Comparison of ENCODE assay signal across 22 mouse cellular contexts in genomic region chr5:44745706-44746105, GRCm38 (mm10). TPM values are rescaled to one million over a fixed set of nuclear protein-coding genes. Genes with fewer than 3 reads are reported as not detected.
A peak's percentile ranks its signal among the peaks of the same experiment; 100 is the strongest.
DNase-seq lines count a peak whose midpoint lies in the region; ATAC-seq and TF ChIP-seq lines count a peak whose summit lies in the region.
"Had no signal": no experiment of that assay in that cellular context is flagged by ENCODE, and none has a peak within 500 bp of the region (broad histone marks: within the 10 kb centered on the region; RNA-seq: fewer than 3 reads in every experiment).

No protein-coding gene starts in this region.

- no peaks in the 10 kb centered on the region for H3K36me3 ChIP-seq in lung, postnatal 0 days (ENCODE audit: insufficient read depth, low read length)
- H3K36me3 ChIP-seq: G1E had no signal

- peak; percentile 53 for DNase-seq in lung, postnatal 0 days (ENCODE audit: low spot score)
- DNase-seq in lung, postnatal 36 days = no peak
- peak; percentile 52 for DNase-seq in adipocyte (ENCODE audit: low spot score)
- DNase-seq: adrenal gland, adult 2 months; adrenal gland, adult 8-10 months; adrenal gland, postnatal 10 days; adrenal gland, postnatal 14 days; adrenal gland, postnatal 25 days; adrenal gland, postnatal 36 days; B cell, adult 2 months; cerebellum, adult 11 months; cerebellum, adult 11-12 months; cerebellum, adult 18-20 months; cerebellum, adult 2 months had no signal

- no peak overlapping the region for H3K27ac ChIP-seq in lung, postnatal 0 days (ENCODE audit: low read length)

- no peak for ATAC-seq in lung, postnatal 0 days
- no peak for ATAC-seq in granulocyte monocyte progenitor cell, adult 5-6 weeks (replicated peaks; ENCODE audit: poor library complexity, severe bottlenecking)
- ATAC-seq: activated CD4-positive, CD25-positive, alpha-beta regulatory T cell, adult 4 months; CD4-positive, CD25-positive, alpha-beta regulatory T cell, adult 4 months; Patski had no signal

- no peak overlapping the region for H3K4me3 ChIP-seq in lung, postnatal 0 days (ENCODE audit: low read depth, low read length)

- no peak for TF ChIP-seq CTCF in lung, postnatal 0 days (IDR thresholded peaks at IDR 0.05)

- no peaks in the 10 kb centered on the region for H3K9me3 ChIP-seq in lung, postnatal 0 days (ENCODE audit: low read length)
- H3K9me3 ChIP-seq: G1E had no signal

- no peak overlapping the region for H3K4me2 ChIP-seq in lung, postnatal 0 days (replicated peaks; ENCODE audit: low read depth, low read length)

- 69% methylated on average over 1 of the region's 1 CpGs for WGBS in lung, postnatal 0 days

- no peak for TF ChIP-seq EP300 in lung, postnatal 0 days (IDR thresholded peaks at IDR 0.05)

- H3K27me3 ChIP-seq in lung, postnatal 0 days (replicated peaks; ENCODE audit: insufficient read depth, low read length) = no peaks in the 10 kb centered on the region
- H3K27me3 ChIP-seq: CH12.LX, Patski had no signal

- H3K9ac ChIP-seq in lung, postnatal 0 days (replicated peaks; ENCODE audit: low read depth) = no peak overlapping the region

- no peaks in the 10 kb centered on the region for H3K4me1 ChIP-seq in lung, postnatal 0 days (ENCODE audit: insufficient read depth, low read depth, low read length)

RNA-seq across cellular contexts. Expression of gene Ldb2, which starts 53.8 kb away (rescaled TPM):
- polyA plus RNA-seq in lung, postnatal 0 days (2015; fragmentation: Nextera tagmentation; extraction: Ambion mirVana) = 80.1 and 91.7 TPM in 2 replicates
- total RNA-seq in granulocyte monocyte progenitor cell, adult 5-6 weeks (2014; fragmentation: Nextera tagmentation) = not detected in 2 replicates
- total RNA-seq in granulocyte monocyte progenitor cell, adult 5-6 weeks (2017) = not detected in 2 replicates
- total RNA-seq: CH12.LX, MEL had no signal
- polyA plus RNA-seq: activated CD4-positive, CD25-positive, alpha-beta regulatory T cell, adult 4 months; C2C12; CD4-positive, CD25-positive, alpha-beta regulatory T cell, adult 4 months; G1E; Patski had no signal
